Mouse (Mus musculus) liver, adult (tissue): ENCODE results near the gene Tent4a.

ENCODE experiments used
- GATA4 ChIP-seq: IDR thresholded peaks from 2 replicates; pipeline ENCODE4 v1.6.1; 2014; ENCODE audit warnings: mild to moderate bottlenecking, low read length; ENCODE audit not compliant: insufficient replicate concordance

Gene Tent4a

GRCm38 (mm10) chr13:69534334-69534653 lies at the start of gene Tent4a:
Gene Tent4a (minus strand): TSS chr13:69534617.
- no peak for TF ChIP-seq GATA4

DNA sequence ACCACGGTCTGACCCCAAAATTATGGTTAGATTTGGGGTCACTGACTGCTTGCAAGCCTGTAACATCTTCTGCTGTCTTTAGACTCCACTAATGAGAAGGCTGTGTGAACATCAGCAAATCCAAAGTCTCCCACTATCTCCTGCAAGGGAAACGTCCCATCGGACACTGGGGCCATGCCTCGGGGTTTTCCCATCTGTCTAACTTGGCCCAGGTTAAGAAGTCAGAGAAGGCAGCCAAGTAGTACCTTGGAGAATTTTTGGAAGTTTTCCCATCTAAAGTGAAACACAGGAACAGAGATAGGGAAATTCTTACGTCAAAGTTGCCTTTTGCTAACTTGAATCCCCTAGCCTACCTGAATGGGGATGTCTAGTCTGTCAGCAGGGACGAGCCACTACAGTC lies 49.2 kb upstream of the Tent4a start:
- TF ChIP-seq GATA4: peak; percentile 67; the same call in 1 of the 2 replicates

- TF ChIP-seq GATA4: peak; percentile 20; the same call in 1 of the 2 replicates
Observed at GRCm38 (mm10) chr13:69582411-69582810, 48.0 kb upstream of the Tent4a start.

DNA sequence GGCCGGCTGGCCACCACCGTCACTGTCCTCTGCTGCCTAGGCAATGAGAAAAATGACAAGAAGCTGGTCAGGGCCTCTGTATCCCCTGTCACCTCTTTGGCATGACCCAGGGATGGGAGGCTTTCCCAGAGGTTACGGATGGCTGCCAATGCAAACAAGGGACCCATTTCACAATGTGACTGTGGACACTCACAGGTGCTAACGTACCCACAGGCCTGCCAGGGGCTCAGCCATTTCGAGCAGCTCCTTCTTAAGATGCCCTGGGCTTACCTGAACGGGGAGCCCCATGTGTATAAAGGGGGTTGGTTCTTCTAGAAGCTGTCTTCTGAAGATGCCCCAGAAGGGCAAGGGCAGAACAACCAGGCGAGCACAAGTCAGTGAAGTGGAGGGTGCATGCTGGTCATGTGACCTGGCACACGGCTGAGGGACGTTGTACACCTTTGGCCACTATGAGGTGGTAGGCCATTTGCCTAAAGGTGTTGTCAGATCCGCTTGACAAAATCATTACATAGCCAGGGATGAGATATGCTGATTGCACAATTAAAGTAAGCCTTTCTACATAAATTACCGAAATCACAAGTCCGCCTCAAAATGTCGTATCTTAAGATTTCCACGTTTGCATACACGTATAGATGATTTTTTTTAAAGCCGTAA lies 42.9 kb upstream of the Tent4a start:
- no peak for TF ChIP-seq GATA4

DNA sequence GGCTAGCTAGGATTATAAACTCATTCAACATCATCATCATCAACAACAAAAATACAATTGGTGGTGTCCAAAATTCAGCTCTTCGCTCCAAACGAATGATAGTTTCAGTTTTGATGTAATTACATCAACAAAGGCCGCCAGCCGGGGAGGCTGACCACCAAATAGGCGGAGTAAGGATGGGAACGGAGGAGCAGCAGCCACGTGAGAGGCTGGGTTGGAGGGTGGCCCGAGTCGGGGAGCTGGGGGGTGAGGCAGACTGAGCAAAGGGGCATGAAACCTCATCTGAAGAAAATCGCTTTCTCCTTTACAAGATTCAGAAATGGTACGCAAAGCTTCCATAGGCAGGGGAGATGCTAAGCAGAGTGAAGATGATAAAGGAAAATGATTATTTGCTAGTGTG lies 42.3 kb upstream of the Tent4a start:
- TF ChIP-seq GATA4: no peak

- no peak for TF ChIP-seq GATA4
Observed at GRCm38 (mm10) chr13:69572594-69572993, 38.2 kb upstream of the Tent4a start.

GRCm38 (mm10) chr13:69569201-69569600 lies 34.8 kb upstream of the Tent4a start:
- no peak for TF ChIP-seq GATA4

- no peak for TF ChIP-seq GATA4
Observed at GRCm38 (mm10) chr13:69564573-69564972, 30.2 kb upstream of the Tent4a start.

GRCm38 (mm10) chr13:69563905-69564304 lies 29.5 kb upstream of the Tent4a start:
- TF ChIP-seq GATA4: no peak

DNA sequence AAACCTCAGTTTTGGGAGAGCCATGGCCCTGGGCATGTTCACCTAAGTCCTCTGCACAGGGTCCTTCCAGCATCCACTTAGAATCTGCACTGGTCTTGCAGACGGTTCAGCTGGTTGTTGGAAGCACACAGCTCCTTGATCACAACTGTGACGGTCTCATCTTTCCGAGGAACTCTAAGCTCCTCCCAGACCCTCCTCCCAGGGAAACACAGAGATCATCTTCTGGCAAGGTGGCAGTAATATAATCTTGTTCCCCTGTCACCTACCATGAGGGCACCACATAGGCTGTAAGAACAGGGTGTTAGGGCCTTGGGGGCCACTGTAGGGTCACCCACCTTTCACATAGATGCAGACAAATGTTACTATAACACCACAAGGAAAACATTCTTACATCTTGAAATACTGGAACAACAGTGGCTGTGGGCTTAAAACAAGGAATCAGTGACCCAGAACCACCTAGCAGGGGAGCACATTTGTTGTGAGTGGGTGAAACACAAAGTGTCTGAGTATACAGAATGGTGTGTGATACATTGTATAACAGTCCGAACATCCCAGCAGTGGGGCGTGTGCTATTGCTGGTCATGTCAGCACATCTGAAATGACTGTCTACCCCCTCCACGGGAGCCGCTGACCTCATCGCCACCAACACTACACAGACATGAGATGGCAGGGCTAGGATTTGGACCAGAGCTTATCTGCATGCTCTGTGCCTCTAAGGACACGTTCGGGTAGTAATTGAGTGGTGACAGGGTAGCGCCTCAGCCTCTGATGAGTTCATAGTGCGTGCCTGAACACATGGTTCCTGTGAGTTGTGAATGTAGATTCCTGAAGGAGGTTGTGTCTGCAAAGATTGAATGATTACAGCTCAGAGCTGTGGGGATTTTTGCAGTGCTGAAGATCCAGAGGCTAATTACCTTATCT lies 28.5 kb upstream of the Tent4a start:
- TF ChIP-seq GATA4: no peak

DNA sequence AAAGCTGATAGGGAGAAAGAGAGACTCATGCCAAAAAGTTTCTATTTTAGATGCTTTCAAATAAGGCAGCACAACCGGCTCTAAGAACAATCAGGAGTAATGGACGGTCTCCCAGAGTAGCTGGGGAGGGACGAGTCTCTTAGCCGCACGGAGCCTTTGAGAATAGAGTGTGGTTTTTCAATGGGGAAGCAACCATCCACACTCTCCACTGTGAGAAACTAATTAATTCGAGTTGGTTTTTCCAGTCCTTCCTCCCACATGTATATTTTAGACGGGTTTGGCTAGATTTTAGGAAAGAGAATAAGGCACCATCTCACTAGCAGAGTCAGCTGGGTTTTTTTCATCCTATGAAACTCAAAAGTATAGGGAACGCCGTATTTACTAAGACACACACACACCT lies 27.6 kb upstream of the Tent4a start:
- TF ChIP-seq GATA4: no peak

- TF ChIP-seq GATA4: no peak
Observed at GRCm38 (mm10) chr13:69559291-69559961, 25.0 kb upstream of the Tent4a start.

- TF ChIP-seq GATA4: no peak
Observed at GRCm38 (mm10) chr13:69558098-69558660, 23.8 kb upstream of the Tent4a start.

- TF ChIP-seq GATA4: no peak
Observed at GRCm38 (mm10) chr13:69556728-69557127, 22.3 kb upstream of the Tent4a start.

GRCm38 (mm10) chr13:69555957-69556482 lies 21.6 kb upstream of the Tent4a start:
- no peak for TF ChIP-seq GATA4
